Mouse (Mus musculus) CH12.LX (cell line): ENCODE measurements around the gene Mrpl34. TPM values are rescaled to one million over a fixed set of nuclear protein-coding genes. Genes with fewer than 3 reads are reported as not detected.

ENCODE experiments used
- DNase-seq: peaks from one replicate; pipeline ENCODE4 v3.0.0-alpha.2; 2013; ENCODE audit errors: extremely low read depth
- H3K27ac ChIP-seq: 2 replicates; pipeline ENCODE4 v1.5.1; 2012; ENCODE audit warnings: low read depth, mild to moderate bottlenecking, control low read depth, moderate library complexity; ENCODE audit not compliant: insufficient read depth
- H3K27me3 ChIP-seq: replicated peaks from 2 replicates; pipeline ENCODE3; 2012; ENCODE audit warnings: inconsistent platforms
- H3K36me3 ChIP-seq, 2 experiments: replicated peaks in 1 of 2; 2 replicates each; pipeline versions ENCODE3 to v1.6.1; 2012; ENCODE audit warnings: inconsistent platforms in 1 of 2, low read length in 1 of 2, mild to moderate bottlenecking in 1 of 2, mixed read lengths in 1 of 2, moderate library complexity in 1 of 2; ENCODE audit not compliant: control insufficient read depth in 1 of 2, insufficient read depth in 1 of 2
- H3K4me1 ChIP-seq, 2 experiments: 2 replicates each; pipeline ENCODE4 v1.6.1; 2012; ENCODE audit warnings: inconsistent platforms in 1 of 2, moderate library complexity in 1 of 2; ENCODE audit not compliant: insufficient read depth in 2 of 2, control insufficient read depth in 1 of 2
- H3K4me2 ChIP-seq: 2 replicates; pipeline ENCODE4 v1.6.1; 2012; ENCODE audit warnings: low read depth, mild to moderate bottlenecking, control low read depth; ENCODE audit not compliant: poor library complexity, insufficient read depth, severe bottlenecking
- H3K4me3 ChIP-seq, 3 experiments: fragments of 150-350 bp in 1 of 3; sonication (generic) in 1 of 3; replicated peaks in 1 of 3; 2 replicates each; pipeline versions ENCODE3 to v1.5.1; 2011 to 2012; ENCODE audit warnings: low read depth in 2 of 3, low read length in 2 of 3, mild to moderate bottlenecking in 2 of 3, moderate library complexity in 2 of 3, control low read depth in 1 of 3, improper control_type of control experiment in 1 of 3, inconsistent platforms in 1 of 3, mixed read lengths in 1 of 3; ENCODE audit not compliant: poor library complexity in 1 of 3
- H3K79me2 ChIP-seq: replicated peaks from 2 replicates; pipeline ENCODE4 v1.6.1; 2012; ENCODE audit warnings: mild to moderate bottlenecking, moderate library complexity; ENCODE audit not compliant: control insufficient read depth, poor library complexity, insufficient read depth, severe bottlenecking; ENCODE audit errors: extremely low read depth
- H3K9ac ChIP-seq: 2 replicates; pipeline ENCODE4 v1.6.1; 2012; ENCODE audit warnings: low read depth, mild to moderate bottlenecking, control low read depth, moderate library complexity; ENCODE audit not compliant: insufficient read depth
- H3K9me3 ChIP-seq: replicated peaks from 2 replicates; pipeline ENCODE3; 2012; ENCODE audit warnings: low read length, inconsistent platforms, mixed read lengths
- CHD1 ChIP-seq: IDR thresholded peaks from 2 replicates; pipeline ENCODE4 v1.6.1; 2012; ENCODE audit warnings: low read depth, low read length, improper control_type of control experiment, inconsistent platforms
- E2F4 ChIP-seq: IDR thresholded peaks from 2 replicates; pipeline ENCODE4 v1.6.1; 2011; ENCODE audit warnings: low read depth, low read length, improper control_type of control experiment; ENCODE audit not compliant: insufficient replicate concordance
- EP300 ChIP-seq: IDR thresholded peaks from 2 replicates; pipeline ENCODE4 v1.6.1; 2011; ENCODE audit warnings: low read length, improper control_type of control experiment
- ETS1 ChIP-seq: conservative IDR thresholded peaks from 2 replicates; pipeline ENCODE4 v1.6.1; 2012; ENCODE audit warnings: low read depth, mild to moderate bottlenecking, inconsistent platforms, low read length, improper control_type of control experiment, moderate library complexity
- IRF4 ChIP-seq: IDR thresholded peaks from 2 replicates; pipeline ENCODE4 v1.6.1; 2014; ENCODE audit warnings: low read depth, mild to moderate bottlenecking, inconsistent platforms, low read length, improper control_type of control experiment
- MAX ChIP-seq: IDR thresholded peaks from 2 replicates; pipeline ENCODE4 v1.6.1; 2011; ENCODE audit warnings: low read length, improper control_type of control experiment
- MAZ ChIP-seq: IDR thresholded peaks from 2 replicates; pipeline ENCODE4 v1.6.1; 2012; ENCODE audit warnings: low read depth, mild to moderate bottlenecking, inconsistent platforms, low read length, improper control_type of control experiment, moderate library complexity
- MEF2A ChIP-seq: IDR thresholded peaks from 2 replicates; pipeline ENCODE4 v1.6.1; 2014; ENCODE audit warnings: low read depth, mild to moderate bottlenecking, inconsistent platforms, low read length, improper control_type of control experiment, borderline replicate concordance
- MYC ChIP-seq: IDR thresholded peaks from 2 replicates; pipeline ENCODE4 v1.6.1; 2011; ENCODE audit warnings: low read depth, mild to moderate bottlenecking, improper control_type of control experiment, low read length
- NELFE ChIP-seq: IDR thresholded peaks from 2 replicates; pipeline ENCODE4 v1.6.1; 2011; ENCODE audit warnings: low read depth, low read length, improper control_type of control experiment
- NRF1 ChIP-seq: IDR thresholded peaks from 2 replicates; pipeline ENCODE4 v1.6.1; 2014; ENCODE audit warnings: low read depth, mild to moderate bottlenecking, inconsistent platforms, low read length, improper control_type of control experiment, moderate library complexity
- POLR2AphosphoS2 ChIP-seq: IDR thresholded peaks from 2 replicates; pipeline ENCODE4 v1.6.1; 2011; ENCODE audit warnings: low read depth, low read length, improper control_type of control experiment
- RAD21 ChIP-seq: IDR thresholded peaks from 2 replicates; pipeline ENCODE4 v1.6.1; 2011; ENCODE audit warnings: low read depth, mild to moderate bottlenecking, low read length, improper control_type of control experiment, moderate library complexity
- SMC3 ChIP-seq: IDR thresholded peaks from 2 replicates; pipeline ENCODE4 v1.6.1; 2011; ENCODE audit warnings: low read depth, low read length, improper control_type of control experiment
- TBP ChIP-seq: conservative IDR thresholded peaks from 2 replicates; pipeline ENCODE4 v1.6.1; 2011; ENCODE audit warnings: low read depth, low read length, improper control_type of control experiment
- UBTF ChIP-seq: IDR thresholded peaks from 2 replicates; pipeline ENCODE4 v1.6.1; 2012; ENCODE audit warnings: low read depth, mild to moderate bottlenecking, inconsistent platforms, low read length, improper control_type of control experiment, moderate library complexity
- ZKSCAN1 ChIP-seq: IDR thresholded peaks from 2 replicates; pipeline ENCODE4 v1.6.1; 2012; ENCODE audit warnings: low read depth, inconsistent platforms, low read length, improper control_type of control experiment, borderline replicate concordance
- ZMIZ1 ChIP-seq: IDR thresholded peaks from 2 replicates; pipeline ENCODE4 v1.6.1; 2012; ENCODE audit warnings: low read depth, mild to moderate bottlenecking, inconsistent platforms, low read length, improper control_type of control experiment
- ZNF384 ChIP-seq: IDR thresholded peaks from 2 replicates; pipeline ENCODE4 v1.6.1; 2012; ENCODE audit warnings: low read depth, low read length, improper control_type of control experiment, inconsistent platforms
- dilution Hi-C: fragments of 300-500 bp; cut with MboI; formaldehyde crosslinking; loops from 2 replicates; pipeline ENCODE4 v1.14.3; 2020; ENCODE audit warnings: low sequenced_read_pairs; ENCODE audit not compliant: extremely low pct_unique_long_range_greater_than_20kb, extremely low pct_ligation_motif_present
- in situ Hi-C: fragments of 300-500 bp; cut with MboI; formaldehyde crosslinking; loops from 3 replicates; pipeline ENCODE4 v1.14.3; 2019; ENCODE audit warnings: low sequenced_read_pairs, low pct_ligation_motif_present, low pct_unique_long_range_greater_than_20kb, mixed read lengths
- polyA plus RNA-seq: library from polyadenylated mRNA; unstranded; fragments of >175 nt; gene quantifications from 2 replicates; pipeline ENCODE4 v1.2.1, GENCODE M21; 2012; ENCODE audit warnings: low read depth; ENCODE audit not compliant: insufficient read length
- total RNA-seq, 2 experiments: library from RNA; depleted of rRNA; stranded (reverse); fragments of 300-350 nt in 1 of 2; fragments of >200 nt in 1 of 2; gene quantifications; 2 replicates each; pipeline ENCODE4 v1.2.3; 2012 to 2014

Gene Mrpl34
- total and polyA plus RNA-seq, 3 experiments: 94.4 to 150 (median 133) TPM

DNA sequence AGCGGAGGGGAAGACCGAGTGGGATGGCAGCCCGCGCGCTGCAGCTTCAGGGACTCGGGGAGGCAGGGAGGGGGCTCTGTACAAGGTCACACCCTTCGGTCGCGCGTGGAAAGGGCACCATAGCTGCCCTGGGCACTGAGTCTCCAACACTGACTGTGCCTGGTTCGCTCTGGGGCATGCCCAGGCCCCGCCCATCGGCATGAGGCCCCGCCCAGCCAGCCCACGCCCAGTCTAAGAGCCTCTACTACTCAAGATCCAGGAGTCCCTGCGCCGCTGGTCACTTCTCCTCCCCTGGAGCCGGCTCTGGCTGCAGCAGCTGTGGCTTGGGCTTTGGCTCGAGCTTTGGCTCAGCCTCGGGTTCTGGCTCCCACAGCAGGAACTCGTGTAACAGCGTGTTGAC, 7.9 kb upstream of the Mrpl34 start:
- Histone ChIP-seq H3K4me3 (no peak overlapping the region), H3K27me3 (no peaks in the 10 kb centered on the region), H3K27ac (no peak overlapping the region), H3K4me1 (peaks cover 12 to 37% of the 10 kb centered on the region in 2 experiments), H3K79me2 (no peaks in the 10 kb centered on the region), H3K9me3 (peaks cover 8% of the 10 kb centered on the region), H3K9ac (no peak overlapping the region), H3K4me2 (no peak overlapping the region), H3K36me3 (peaks cover 14 to 31% of the 10 kb centered on the region in 2 experiments)
- in situ Hi-C loops: no loop called here
- DNase-seq: no peak
- dilution Hi-C loops: no loop called here
- no peak for TF ChIP-seq TBP
- TF ChIP-seq ZKSCAN1: no peak
- no peak for TF ChIP-seq MEF2A
- no peak for TF ChIP-seq RAD21
- no peak for TF ChIP-seq ZNF384
- no peak for TF ChIP-seq NELFE
- TF ChIP-seq E2F4: no peak
- TF ChIP-seq SMC3: no peak
- TF ChIP-seq UBTF: no peak
- TF ChIP-seq MAX: no peak

- H3K4me1 ChIP-seq: peaks cover 11 to 32% of the 10 kb centered on the region in 2 experiments
- H3K27me3 ChIP-seq: no peaks in the 10 kb centered on the region
- in situ Hi-C loops (no loop called here), dilution Hi-C loops (no loop called here)
- peaks cover 8% of the 10 kb centered on the region for H3K9me3 ChIP-seq
- H3K9ac ChIP-seq: no peak overlapping the region
- DNase-seq: no peak
- TF ChIP-seq MAZ (no peak), IRF4 (no peak), MYC (no peak), ETS1 (no peak)
- no peak overlapping the region for H3K27ac ChIP-seq
- peaks cover 14 to 31% of the 10 kb centered on the region in 2 experiments for H3K36me3 ChIP-seq
- H3K4me3 ChIP-seq: no peak overlapping the region
- H3K79me2 ChIP-seq: no peaks in the 10 kb centered on the region
- no peak overlapping the region for H3K4me2 ChIP-seq
These were observed 7.0 kb upstream of the Mrpl34 start for GRCm38 (mm10) chr8:71457659-71458270.

DNA sequence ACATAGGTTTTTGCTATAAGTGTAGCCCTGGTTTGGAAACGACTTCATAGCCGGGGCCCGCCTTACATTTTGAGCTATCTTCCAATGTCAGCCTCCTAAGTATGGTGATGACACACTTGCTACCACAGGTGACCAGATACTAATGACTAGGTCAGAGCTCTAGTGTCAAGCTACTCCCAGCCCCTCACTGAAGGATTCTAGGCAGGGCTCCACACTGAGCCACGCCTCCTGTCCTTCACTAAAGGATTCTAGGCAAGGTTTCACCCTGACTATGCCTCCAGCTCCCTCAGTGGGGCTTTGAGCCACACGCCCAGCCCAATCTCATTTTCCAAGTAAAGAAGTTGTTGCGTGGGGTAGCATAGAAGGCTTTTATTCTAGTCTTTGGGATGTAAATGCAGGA, 4.0 kb upstream of the Mrpl34 start:
- dilution Hi-C loops: no loop called here
- Histone ChIP-seq H3K36me3 (peaks cover 14 to 31% of the 10 kb centered on the region in 2 experiments), H3K4me2 (no peak overlapping the region), H3K27ac (no peak overlapping the region), H3K79me2 (no peaks in the 10 kb centered on the region), H3K9ac (no peak overlapping the region), H3K9me3 (peaks cover 8% of the 10 kb centered on the region), H3K4me3 (no peak overlapping the region), H3K27me3 (no peaks in the 10 kb centered on the region), H3K4me1 (peaks cover 16 to 42% of the 10 kb centered on the region in 2 experiments)
- no peak for DNase-seq
- TF ChIP-seq POLR2AphosphoS2 (no peak), EP300 (no peak), ZMIZ1 (no peak), CHD1 (no peak), RAD21 (no peak), E2F4 (no peak), NRF1 (no peak)
- in situ Hi-C loops: no loop called here
